Mouse (Mus musculus): ENCODE measurements around the gene Sim1.

- no peak for TF ChIP-seq CTCF (conservative IDR thresholded peaks at IDR 0.05; ENCODE audit: low read length)
- TF ChIP-seq POU5F1 (IDR thresholded peaks at IDR 0.05; ENCODE audit: borderline replicate concordance, low read length): no peak
- no peak for TF ChIP-seq NANOG (IDR thresholded peaks at IDR 0.05; ENCODE audit: borderline replicate concordance, low read length)
Observed at GRCm38 (mm10) chr10:50893546-50893945, 1.0 kb upstream of the Sim1 start.

Data from E14TG2a.4 (cell line).